Mouse (Mus musculus) cerebellum, adult 2 months (tissue): ENCODE measurements at regions not wholly inside any gene's neighbourhood (a gene's known extent, or its start where the extent isn't known, plus 50 kb on each side); places are given as distances from the start of the nearest gene placed in this dataset.
A peak's percentile ranks its signal among the peaks of the same experiment; 100 is the strongest.
"Not testable (repeated sequence)": the region's sequence is repeated elsewhere in the genome, so short reads cannot be mapped to it uniquely, and the experiment has no call there.

Experiments used
- DNase-seq, 2 experiments: peaks; one replicate each; pipeline ENCODE4 v3.0.0; 2021
- H3K27ac ChIP-seq: fragments of 200-500 bp; 2 replicates; pipeline ENCODE4 v1.5.1; 2012; ENCODE audit warnings: low read length, control low read depth, inconsistent platforms; ENCODE audit not compliant: insufficient read depth
- H3K27me3 ChIP-seq: fragments of 200-500 bp; 2 replicates; pipeline ENCODE4 v1.6.1; 2012; ENCODE audit warnings: inconsistent platforms, mild to moderate bottlenecking, low read length, moderate library complexity; ENCODE audit not compliant: control insufficient read depth, insufficient read depth
- H3K4me1 ChIP-seq: fragments of 200-500 bp; 2 replicates; pipeline ENCODE4 v1.6.1; 2011; ENCODE audit warnings: low read length; ENCODE audit not compliant: control insufficient read depth, insufficient read depth
- H3K4me3 ChIP-seq: fragments of 200-500 bp; replicated peaks from 2 replicates; pipeline ENCODE3; 2011; ENCODE audit warnings: mild to moderate bottlenecking, low read depth, low read length, control low read depth; ENCODE audit not compliant: insufficient read depth
- CTCF ChIP-seq: fragments of 200-500 bp; IDR thresholded peaks from 2 replicates; pipeline ENCODE4 v1.5.1; 2011; ENCODE audit warnings: low read depth, mild to moderate bottlenecking, control low read depth, low read length, moderate library complexity, borderline replicate concordance; ENCODE audit not compliant: insufficient read depth
- WGBS: fragments of 180-500 bp; shearing (Covaris S2); methylation state at CpG from one replicate; pipeline ENCODE4 v1.1.7; 2018; 5-methylcytosine and 5-hydroxymethylcytosine counted together

DNA sequence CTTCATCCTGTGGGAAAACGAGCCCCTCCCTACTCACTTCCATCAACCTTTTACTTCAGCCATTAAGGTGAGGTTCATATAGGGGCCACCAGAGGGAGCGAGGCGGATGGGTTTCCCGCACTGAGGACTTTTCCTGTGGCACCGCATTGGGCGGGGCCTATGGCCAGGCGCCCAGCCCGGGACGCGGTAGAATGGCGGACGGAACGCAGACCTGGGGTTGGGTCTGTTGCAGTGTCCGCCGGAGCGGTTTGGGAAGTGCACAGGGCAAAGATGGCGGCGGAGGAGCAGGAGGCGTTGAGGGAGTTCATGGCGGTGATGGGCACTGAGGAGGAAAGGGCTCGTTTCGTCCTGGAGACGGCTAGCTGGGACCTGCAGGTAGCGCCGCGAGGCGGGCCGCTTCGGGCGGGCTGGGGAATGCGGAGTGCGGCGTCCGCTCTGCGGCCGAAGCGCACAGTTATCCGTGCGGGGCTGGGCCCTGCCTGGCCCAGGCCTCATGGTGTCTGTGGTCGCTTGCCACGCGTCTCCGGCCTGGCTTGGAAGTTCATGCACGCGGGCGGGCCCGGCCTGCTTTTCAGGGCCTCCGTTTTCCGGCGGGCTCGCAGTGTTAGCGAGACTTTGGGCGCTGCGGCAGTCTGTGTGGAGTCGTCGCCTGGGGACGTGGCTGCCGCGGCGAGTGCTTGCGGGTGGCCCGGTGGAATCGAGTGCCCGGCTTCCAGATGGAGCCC is 64.5 kb upstream of the Gm21119 start:
- H3K4me1 ChIP-seq, H3K27me3 ChIP-seq, H3K4me3 ChIP-seq: not testable (repeated sequence)
- peak; percentile 95 to 99 for DNase-seq
- peak overlapping the region; percentile 55; the same call in 1 of the 2 replicates for H3K27ac ChIP-seq
- peak; percentile 36; the same call in 1 of the 2 replicates for TF ChIP-seq CTCF
- 16% methylated on average over 64 of the region's 64 CpGs for WGBS

- WGBS, result no CpG with 5 or more reads among the region's 6 CpGs
- not testable (repeated sequence) for H3K27me3 ChIP-seq, DNase-seq, H3K4me3 ChIP-seq, H3K4me1 ChIP-seq, H3K27ac ChIP-seq
Measured at GRCm38 (mm10) chr8:20556501-20557181, 58.1 kb upstream of the Gm21119 start.

DNA sequence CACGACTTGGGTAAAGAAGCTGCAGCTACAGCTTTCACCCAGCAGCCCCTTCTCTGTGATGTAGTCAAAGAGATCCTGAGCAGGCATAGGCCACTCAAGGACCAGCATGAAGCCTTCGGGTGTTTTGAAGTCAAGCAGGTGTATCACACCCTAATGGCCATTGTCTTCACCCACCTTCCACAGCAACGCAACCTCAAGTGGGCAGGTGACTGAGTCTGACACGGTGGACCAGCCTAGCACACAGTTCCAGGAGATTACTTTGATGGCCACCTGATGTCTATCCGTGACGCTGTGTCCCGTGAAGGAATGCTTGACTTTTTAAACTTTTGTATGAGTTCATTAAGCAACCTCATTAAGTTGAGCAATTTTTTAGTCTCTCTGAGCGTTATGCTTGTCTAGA is 57.5 kb upstream of the Gm21119 start:
- not testable (repeated sequence) for H3K27ac ChIP-seq, H3K4me1 ChIP-seq, H3K27me3 ChIP-seq, H3K4me3 ChIP-seq, DNase-seq
- 77% methylated on average over 7 of the region's 8 CpGs for WGBS

GRCm38 (mm10) chr8:20557609-20558008 is 57.1 kb upstream of the Gm21119 start:
- WGBS, result 61% methylated on average over 47 of the region's 47 CpGs
- H3K27ac ChIP-seq, H3K27me3 ChIP-seq, H3K4me1 ChIP-seq: not testable (repeated sequence)
- DNase-seq, result peak; percentile 46 to 61
- H3K4me3 ChIP-seq, result peak overlapping the region; percentile 34
